Mouse (Mus musculus) lung, embryonic 14.5 days (tissue): ENCODE measurements around the gene Bnip1. TPM values are rescaled to one million over a fixed set of nuclear protein-coding genes. Genes with fewer than 3 reads are reported as not detected.

Source experiments
- ATAC-seq: fragments of 200-750 bp; cut with Nextera tagmentation; 2 replicates; pipeline ENCODE4 v1.8.0; 2017; ENCODE audit warnings: mild to moderate bottlenecking, moderate TSS enrichment, moderate library complexity; ENCODE audit not compliant: insufficient read depth
- DNase-seq: peaks from one replicate; pipeline ENCODE4 v3.0.0-alpha.2; 2015
- H3K27ac ChIP-seq: fragments of 300-500 bp; sonication (generic); 2 replicates; pipeline ENCODE4 v1.5.1; 2014; ENCODE audit warnings: low read depth, mild to moderate bottlenecking, moderate library complexity
- H3K27me3 ChIP-seq: fragments of 300-500 bp; sonication (generic); 2 replicates; pipeline ENCODE4 v1.6.1; 2014; ENCODE audit warnings: low read length, control low read depth; ENCODE audit not compliant: insufficient read depth
- H3K36me3 ChIP-seq: fragments of 300-500 bp; sonication (generic); 2 replicates; pipeline ENCODE4 v1.6.1; 2014; ENCODE audit warnings: control low read depth; ENCODE audit not compliant: insufficient read depth
- H3K4me1 ChIP-seq: fragments of 300-500 bp; sonication (generic); 2 replicates; pipeline ENCODE4 v1.6.1; 2014; ENCODE audit warnings: antibody characterized with exemption, control low read depth; ENCODE audit not compliant: insufficient read depth
- H3K4me2 ChIP-seq: fragments of 300-500 bp; sonication (generic); 2 replicates; pipeline ENCODE4 v1.6.1; 2014; ENCODE audit warnings: mild to moderate bottlenecking
- H3K4me3 ChIP-seq: fragments of 300-500 bp; sonication (generic); 2 replicates; pipeline ENCODE4 v1.5.1; 2014; ENCODE audit warnings: low read depth, low read length
- H3K9ac ChIP-seq: fragments of 300-500 bp; sonication (generic); 2 replicates; pipeline ENCODE4 v1.6.1; 2014
- H3K9me3 ChIP-seq: fragments of 300-500 bp; sonication (generic); 2 replicates; pipeline ENCODE4 v1.6.1; 2016; ENCODE audit warnings: low read depth, low read length, control low read depth
- CTCF ChIP-seq: IDR thresholded peaks from 2 replicates; pipeline ENCODE4 v1.5.1; 2016; ENCODE audit warnings: antibody characterized with exemption, low read depth
- WGBS: fragments of 180-500 bp; shearing (Covaris S2); extraction: QIAGEN DNeasy Blood & Tissue Kit; methylation state at CpG from one replicate; pipeline ENCODE4 v1.1.7; 2014; 5-methylcytosine and 5-hydroxymethylcytosine counted together
- polyA plus RNA-seq: library from polyadenylated mRNA; unstranded; fragments of >200 nt; fragmentation: Nextera tagmentation; extraction: Ambion mirVana; gene quantifications from 2 replicates; pipeline ENCODE4 v1.2.1, GENCODE M21; 2014

The Bnip1 gene
- polyA plus RNA-seq, 1 experiment from 2014 or later = 49.7 TPM

- no peak for TF ChIP-seq CTCF
- peaks cover 82% of the 10 kb centered on the region for H3K36me3 ChIP-seq
- DNase-seq = no peak
- H3K9me3 ChIP-seq = no peaks in the 10 kb centered on the region
- no peaks in the 10 kb centered on the region for H3K27me3 ChIP-seq
- no peak overlapping the region for H3K4me2 ChIP-seq
- no peak overlapping the region for H3K4me3 ChIP-seq
- no peak overlapping the region for H3K27ac ChIP-seq
- 89% methylated on average over 7 of the region's 7 CpGs for WGBS
- ATAC-seq = no peak
- no peak overlapping the region for H3K9ac ChIP-seq
- H3K4me1 ChIP-seq = 0 out of 2 replicates have a peak, but pooled peaks cover 6% of the 10 kb centered on the region
Observed at GRCm38 (mm10) chr17:26786586-26786985, 5.7 kb downstream of the Bnip1 start.

- Histone ChIP-seq H3K4me3 (no peak overlapping the region), H3K9me3 (no peaks in the 10 kb centered on the region), H3K27ac (no peak overlapping the region), H3K9ac (no peak overlapping the region), H3K4me2 (no peak overlapping the region), H3K36me3 (peaks cover 89% of the 10 kb centered on the region), H3K27me3 (no peaks in the 10 kb centered on the region), H3K4me1 (no peaks in the 10 kb centered on the region)
- ATAC-seq (no peak), DNase-seq (no peak)
- WGBS = 92% methylated on average over 8 of the region's 8 CpGs
- no peak for TF ChIP-seq CTCF
Observed at GRCm38 (mm10) chr17:26788986-26789385, 8.1 kb downstream of the Bnip1 start.

GRCm38 (mm10) chr17:26789460-26790268, 8.8 kb downstream of the Bnip1 start:
- DNase-seq (no peak), ATAC-seq (no peak)
- Histone ChIP-seq H3K36me3 (peaks cover 83% of the 10 kb centered on the region), H3K4me1 (no peaks in the 10 kb centered on the region), H3K9ac (no peak overlapping the region), H3K9me3 (no peaks in the 10 kb centered on the region), H3K4me2 (no peak overlapping the region), H3K27ac (no peak overlapping the region), H3K27me3 (no peaks in the 10 kb centered on the region), H3K4me3 (no peak overlapping the region)
- TF ChIP-seq CTCF = no peak
- WGBS = 80% methylated on average over 8 of the region's 8 CpGs

- Histone ChIP-seq H3K9ac (no peak overlapping the region), H3K4me2 (no peak overlapping the region), H3K27me3 (no peaks in the 10 kb centered on the region), H3K36me3 (peaks cover 74% of the 10 kb centered on the region), H3K9me3 (no peaks in the 10 kb centered on the region), H3K4me1 (no peaks in the 10 kb centered on the region), H3K27ac (no peak overlapping the region), H3K4me3 (no peak overlapping the region)
- no peak for DNase-seq
- 87% methylated on average over 11 of the region's 11 CpGs for WGBS
- ATAC-seq = no peak
- no peak for TF ChIP-seq CTCF
Observed at GRCm38 (mm10) chr17:26790269-26791214, 9.7 kb downstream of the Bnip1 start.

GRCm38 (mm10) chr17:26791580-26791979, 10.7 kb downstream of the Bnip1 start:
- Histone ChIP-seq H3K27me3 (no peaks in the 10 kb centered on the region), H3K36me3 (peaks cover 66% of the 10 kb centered on the region)

GRCm38 (mm10) chr17:26792096-26792495, 11.2 kb downstream of the Bnip1 start:
- Histone ChIP-seq H3K4me3 (no peak overlapping the region), H3K4me1 (no peaks in the 10 kb centered on the region), H3K36me3 (peaks cover 60% of the 10 kb centered on the region), H3K9me3 (no peaks in the 10 kb centered on the region), H3K4me2 (no peak overlapping the region), H3K27me3 (no peaks in the 10 kb centered on the region), H3K9ac (no peak overlapping the region), H3K27ac (no peak overlapping the region)
- no peak for TF ChIP-seq CTCF
- 90% methylated on average over 15 of the region's 15 CpGs for WGBS
- ATAC-seq (no peak), DNase-seq (no peak)

More at GRCm38 (mm10) chr17:26791580-26791979, 10.7 kb downstream of the Bnip1 start:
- Histone ChIP-seq H3K9me3 (no peaks in the 10 kb centered on the region), H3K4me2 (no peak overlapping the region), H3K27ac (no peak overlapping the region), H3K4me1 (no peaks in the 10 kb centered on the region), H3K9ac (no peak overlapping the region), H3K4me3 (no peak overlapping the region)
- DNase-seq (no peak), ATAC-seq (no peak)
- no peak for TF ChIP-seq CTCF
- 79% methylated on average over 7 of the region's 7 CpGs for WGBS

GRCm38 (mm10) chr17:26793068-26793765, 12.4 kb downstream of the Bnip1 start:
- no peak for ATAC-seq
- H3K4me1 ChIP-seq = no peaks in the 10 kb centered on the region
- TF ChIP-seq CTCF = no peak
- H3K36me3 ChIP-seq = peaks cover 53% of the 10 kb centered on the region
- H3K9me3 ChIP-seq = no peaks in the 10 kb centered on the region
- H3K4me3 ChIP-seq = no peak overlapping the region
- H3K4me2 ChIP-seq = no peak overlapping the region
- no peaks in the 10 kb centered on the region for H3K27me3 ChIP-seq
- DNase-seq = no peak
- WGBS = 79% methylated on average over 5 of the region's 5 CpGs
- no peak overlapping the region for H3K9ac ChIP-seq
- no peak overlapping the region for H3K27ac ChIP-seq
